Mouse (Mus musculus) T-helper 17 cell (primary cell): Measurements from ENCODE around the gene Ocm.

Experiments
- in situ Hi-C, 2 experiments: fragments of 300-600 bp; cut with MboI, MseI; formaldehyde crosslinking; loops; 1 replicate in 1 of 2; 2 replicates in 1 of 2; pipeline ENCODE4 v1.15.1; 2025; ENCODE audit warnings: high pct_unique_total_duplicates in 2 of 2

Gene Ocm

GRCm38 (mm10) chr5:144026620-144027263 is at the start of gene Ocm:
TSS of gene Ocm (minus strand) at chr5:144026670.
- in situ Hi-C loops: no loop called here

- in situ Hi-C loops: no loop called here
These were observed 44.8 kb upstream of the Ocm start for GRCm38 (mm10) chr5:144071249-144071648.

- in situ Hi-C loops: no loop called here
These were observed 43.6 kb upstream of the Ocm start for GRCm38 (mm10) chr5:144070064-144070463.

- in situ Hi-C loops: no loop called here
These were observed 39.6 kb upstream of the Ocm start for GRCm38 (mm10) chr5:144066036-144066435.

- in situ Hi-C loops: no loop called here
These were observed 37.6 kb upstream of the Ocm start for GRCm38 (mm10) chr5:144064093-144064492.

- in situ Hi-C loops: loop anchor here (5.0 to 10.0 kb wide), 2 partner anchors 103 to 680 kb away; no protein-coding TSS in a partner anchor
These were observed 27.9 kb upstream of the Ocm start for GRCm38 (mm10) chr5:144054340-144054739.

GRCm38 (mm10) chr5:144053450-144053849 is 27.0 kb upstream of the Ocm start:
- in situ Hi-C loops: loop anchor here (5.0 to 10.0 kb wide), 2 partner anchors 104 to 681 kb away; no protein-coding TSS in a partner anchor

- in situ Hi-C loops: loop anchor here (5.0 to 10.0 kb wide), 2 partner anchors 106 to 684 kb away; no protein-coding TSS in a partner anchor
These were observed 24.8 kb upstream of the Ocm start for GRCm38 (mm10) chr5:144051268-144051667.

- in situ Hi-C loops: loop anchor here (5.0 to 10.0 kb wide), 2 partner anchors 107 to 685 kb away; no protein-coding TSS in a partner anchor
These were observed 23.4 kb upstream of the Ocm start for GRCm38 (mm10) chr5:144049881-144050280.

- in situ Hi-C loops: no loop called here
These were observed 20.9 kb upstream of the Ocm start for GRCm38 (mm10) chr5:144047324-144047723.

- in situ Hi-C loops: no loop called here
These were observed 16.7 kb upstream of the Ocm start for GRCm38 (mm10) chr5:144043166-144043565.

GRCm38 (mm10) chr5:144040720-144041364 is 14.4 kb upstream of the Ocm start:
- in situ Hi-C loops: no loop called here

GRCm38 (mm10) chr5:144039886-144040285 is 13.4 kb upstream of the Ocm start:
- in situ Hi-C loops: loop anchor here in 1 of 2 experiments (5.0 kb wide), 1 partner anchor 117 kb away; no protein-coding TSS in a partner anchor

GRCm38 (mm10) chr5:144039156-144039675 is 12.7 kb upstream of the Ocm start:
- in situ Hi-C loops: loop anchor here in 1 of 2 experiments (5.0 kb wide), 1 partner anchor 118 kb away; no protein-coding TSS in a partner anchor

GRCm38 (mm10) chr5:144036952-144037351 is 10.5 kb upstream of the Ocm start:
- in situ Hi-C loops: loop anchor here in 1 of 2 experiments (5.0 kb wide), 1 partner anchor 120 kb away; no protein-coding TSS in a partner anchor

GRCm38 (mm10) chr5:144034567-144034966 is 8.1 kb upstream of the Ocm start:
- in situ Hi-C loops: no loop called here

- in situ Hi-C loops: no loop called here
These were observed 6.0 kb upstream of the Ocm start for GRCm38 (mm10) chr5:144032491-144032890.

GRCm38 (mm10) chr5:144015845-144016244 is 10.6 kb downstream of the Ocm start:
- in situ Hi-C loops: no loop called here

- in situ Hi-C loops: no loop called here
These were observed 11.2 kb downstream of the Ocm start for GRCm38 (mm10) chr5:144015312-144015650.

- in situ Hi-C loops: loop anchor here in 1 of 2 experiments (5.0 kb wide), 1 partner anchor 197 kb away; the partner anchor contains the start of gene Eif2ak1
These were observed 11.7 kb downstream of the Ocm start, which contains the start of gene Ccz1 for GRCm38 (mm10) chr5:144014551-144015311. TSS of gene Ccz1 (minus strand) at chr5:144014877.

- in situ Hi-C loops: loop anchor here in 1 of 2 experiments (5.0 kb wide), 1 partner anchor 196 kb away; the partner anchor contains the start of gene Eif2ak1
These were observed 12.9 kb downstream of the Ocm start for GRCm38 (mm10) chr5:144013366-144014134.
